Mouse (Mus musculus): ENCODE measurements around the gene Pabpn1.

The Pabpn1 gene

DNA sequence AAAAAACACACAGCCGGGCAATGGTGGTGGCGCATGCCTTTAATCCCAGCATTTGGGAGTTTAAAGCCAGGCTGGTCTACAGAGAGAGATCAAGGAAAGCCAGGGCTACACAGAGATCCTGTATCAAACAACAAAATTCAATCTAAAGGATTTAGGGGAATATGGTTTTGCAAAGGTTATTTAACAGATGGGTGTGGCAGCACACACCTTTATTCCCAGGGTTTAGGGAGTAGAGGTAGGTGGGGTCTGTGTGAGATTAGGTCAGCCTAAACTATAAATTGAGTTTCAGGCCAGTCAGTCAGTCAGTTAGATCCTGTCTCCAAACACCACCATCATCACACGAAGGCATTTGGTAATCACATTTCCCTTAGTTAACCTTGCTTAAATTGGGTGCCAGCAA is at the start of gene Pabpn1:
Gene Pabpn1, plus strand, starts transcription at position 301 of the 400 bp plus-strand sequence.
- no peak for DNase-seq (ENCODE audit: low read depth)

DNA sequence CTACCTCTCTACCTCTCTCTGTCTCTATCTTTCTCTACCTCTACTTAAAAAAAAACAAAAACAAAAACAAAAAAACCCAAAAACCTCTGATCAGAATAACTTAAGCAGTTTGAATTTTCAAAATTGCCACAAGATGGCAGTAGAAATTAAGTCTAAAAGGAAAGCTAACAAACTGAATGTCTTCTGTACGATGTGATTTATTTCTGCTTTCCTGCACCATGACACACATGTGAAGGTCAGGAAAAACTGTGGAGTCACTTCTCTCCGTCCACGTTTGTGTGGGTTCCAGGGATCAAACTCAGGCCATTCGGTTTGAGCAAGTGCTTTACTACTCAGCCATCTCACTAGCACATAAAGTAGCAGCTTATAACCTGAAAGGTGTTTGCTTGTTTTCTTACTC is 48.8 kb upstream of the Pabpn1 start:
- DNase-seq (ENCODE audit: low read depth): peak; percentile 38

DNA sequence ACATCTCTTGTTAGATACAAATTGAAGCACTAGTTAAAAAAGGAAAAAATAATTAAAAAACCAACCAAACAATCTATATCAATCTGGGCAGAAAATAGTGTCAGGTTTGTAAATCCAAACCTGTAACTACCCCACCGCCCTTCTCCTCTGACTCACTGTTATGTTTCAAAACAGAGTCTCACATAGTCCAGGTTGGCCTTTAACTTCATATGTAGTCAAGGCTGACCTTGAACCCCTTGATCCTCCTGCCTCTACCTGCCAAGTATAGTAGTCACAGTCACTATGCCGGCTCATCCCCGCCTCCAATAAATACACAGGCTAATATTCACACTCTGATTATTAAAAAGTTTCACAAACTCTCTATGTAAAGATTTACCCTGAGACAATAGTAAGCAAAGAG is 36.6 kb upstream of the Pabpn1 start:
- no peak for DNase-seq (ENCODE audit: low read depth)

DNA sequence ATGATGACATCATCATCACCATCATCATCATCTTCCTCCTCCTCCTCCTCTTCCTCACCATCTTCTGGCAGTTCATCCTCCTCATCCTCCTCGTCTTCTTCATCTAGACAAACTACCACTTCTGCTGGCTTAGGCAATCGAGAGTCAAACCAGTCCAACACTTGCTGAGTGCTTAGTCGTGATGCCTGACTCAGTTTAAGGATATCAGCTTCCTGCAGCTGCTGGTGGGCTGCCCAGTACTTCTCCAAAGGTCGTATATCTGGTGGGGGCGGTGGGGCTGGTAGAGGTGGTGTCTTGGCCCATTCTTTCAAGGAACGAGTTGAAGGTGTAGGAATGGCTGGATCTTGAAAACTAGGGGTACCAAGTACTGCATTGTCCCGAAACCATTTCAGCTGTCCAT is 35.6 kb upstream of the Pabpn1 start:
- DNase-seq (ENCODE audit: low read depth): no peak

DNA sequence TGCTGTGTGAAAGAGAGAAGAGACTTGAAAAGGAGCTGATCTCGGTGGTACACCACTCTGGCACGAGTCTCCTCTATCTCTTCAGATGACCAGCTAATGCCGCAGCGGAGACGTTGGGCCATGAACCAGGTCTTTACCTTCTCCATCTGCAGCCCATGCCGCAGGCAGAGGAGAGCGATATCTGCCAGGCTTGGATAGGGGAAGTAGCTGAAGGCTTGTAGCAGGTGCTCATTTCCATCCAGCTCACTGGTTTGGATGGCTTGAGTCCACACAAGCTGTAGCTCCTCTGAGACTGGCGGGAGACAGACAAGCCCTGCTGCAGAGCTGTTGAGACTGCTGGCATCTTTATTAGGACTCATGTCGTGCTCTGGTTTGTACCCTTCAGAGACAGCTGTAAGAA is 34.4 kb upstream of the Pabpn1 start:
- DNase-seq (ENCODE audit: low read depth): no peak

DNA sequence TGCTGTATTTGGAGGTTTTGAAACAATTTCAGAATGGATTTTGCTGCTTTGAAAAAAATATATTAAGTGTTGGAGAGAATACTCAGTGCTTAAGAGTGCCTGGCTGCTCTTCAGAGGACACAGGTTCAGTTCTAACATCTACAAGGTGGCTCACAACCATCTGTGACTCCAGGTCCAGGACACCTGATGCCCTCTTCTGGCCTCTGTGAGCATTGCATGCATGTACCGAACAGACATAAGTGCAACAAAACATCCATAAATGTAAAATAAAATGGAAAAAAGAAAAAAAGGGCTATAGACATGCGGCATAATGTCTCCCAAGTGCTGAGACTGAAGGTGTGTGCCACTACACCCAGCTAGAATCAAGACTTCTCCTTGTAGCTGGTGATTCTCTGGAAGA is 31.8 kb upstream of the Pabpn1 start:
- no peak for DNase-seq (ENCODE audit: low read depth)

DNA sequence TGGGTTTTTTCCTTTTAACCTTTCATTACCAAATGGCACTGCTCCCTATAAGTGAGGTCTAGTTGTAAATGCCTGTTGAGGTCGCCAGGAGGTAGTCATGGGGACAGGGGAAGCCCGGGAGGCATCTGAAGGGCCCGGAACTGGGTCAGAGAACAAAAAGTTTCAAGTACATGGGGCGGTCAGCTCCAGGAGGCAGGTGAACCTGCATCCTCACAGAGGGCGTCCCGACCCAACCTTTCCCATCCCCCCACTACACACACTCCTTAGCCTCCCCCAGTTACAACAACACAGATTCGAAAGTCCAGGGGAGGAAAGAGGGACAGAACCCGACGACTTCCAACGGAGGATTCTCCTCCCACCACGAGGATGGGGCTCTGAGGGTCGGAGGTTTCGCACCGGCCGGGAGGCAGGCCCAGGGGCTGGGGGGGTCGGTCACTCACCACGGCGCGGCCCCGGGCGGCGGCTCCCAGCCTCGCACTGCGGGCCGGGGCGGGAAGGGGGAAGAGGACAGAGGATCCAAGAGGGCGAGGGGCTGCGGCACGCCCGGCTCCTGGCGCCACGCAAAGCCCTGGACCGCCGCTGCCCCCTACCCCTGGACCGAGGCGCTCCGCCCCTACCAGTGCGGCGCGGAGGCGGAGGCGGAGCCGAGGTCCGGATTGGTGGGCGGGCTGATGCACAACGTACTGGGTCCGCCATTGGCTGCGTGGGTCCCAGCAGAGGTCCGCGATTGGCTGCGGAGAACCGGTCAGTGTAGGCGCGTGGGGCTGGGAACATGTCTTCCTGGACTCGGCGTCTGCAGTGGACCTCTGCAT is 28.6 kb upstream of the Pabpn1 start:
- DNase-seq (ENCODE audit: low read depth): peak; percentile 81

DNA sequence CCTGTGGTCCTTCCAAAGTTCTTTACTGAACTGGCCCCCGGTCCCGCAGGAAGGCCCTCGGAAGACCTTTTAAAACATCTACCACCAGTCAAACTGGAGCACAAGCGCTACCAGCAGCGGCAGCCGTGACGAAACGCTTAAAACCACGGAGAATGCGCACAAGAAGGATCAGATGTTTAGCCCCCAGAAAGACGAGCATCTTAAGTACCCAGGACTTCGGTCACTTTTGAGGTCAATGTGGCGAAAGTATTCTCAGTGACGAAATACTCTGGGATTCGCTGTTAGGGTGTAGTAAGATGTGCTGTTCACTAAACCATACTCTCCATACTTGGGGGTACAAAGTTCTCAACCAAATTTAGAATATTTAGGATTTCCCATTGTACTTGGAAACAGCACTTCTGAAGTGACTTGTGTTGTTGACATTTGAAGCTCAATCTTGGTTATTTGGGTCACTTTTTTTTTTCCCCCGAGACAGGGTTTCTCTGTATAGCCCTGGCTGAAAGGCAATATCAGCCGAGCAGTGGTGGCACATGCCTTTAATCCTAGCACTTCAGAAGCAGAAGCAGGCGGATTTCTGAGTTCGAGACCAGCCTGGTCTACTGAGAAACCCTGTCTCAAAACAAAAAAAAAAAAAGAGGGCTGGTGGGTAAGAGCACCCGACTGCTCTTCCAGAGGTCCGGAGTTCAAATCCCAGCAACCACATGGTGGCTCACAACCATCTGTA is 27.8 kb upstream of the Pabpn1 start:
- DNase-seq (ENCODE audit: low read depth): no peak

DNA sequence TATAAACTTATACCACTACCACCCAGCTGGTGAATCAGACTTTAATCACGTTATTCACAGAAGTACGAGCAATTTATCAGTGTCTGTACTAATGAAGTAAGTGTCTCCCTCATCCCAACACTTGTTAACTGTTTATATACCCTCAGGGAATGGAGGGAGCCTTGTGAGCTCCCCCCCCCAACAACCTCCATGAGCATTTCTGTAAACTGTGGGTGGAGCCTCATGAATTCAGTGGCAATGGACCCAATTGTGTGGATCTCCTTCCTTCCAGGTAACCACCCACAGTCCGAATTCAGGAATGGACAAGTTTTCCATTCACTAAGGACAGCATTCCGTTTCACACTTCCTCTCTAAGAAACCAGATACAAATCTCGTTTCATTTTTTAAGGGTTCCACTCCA is 26.7 kb upstream of the Pabpn1 start:
- no peak for DNase-seq (ENCODE audit: low read depth)

DNA sequence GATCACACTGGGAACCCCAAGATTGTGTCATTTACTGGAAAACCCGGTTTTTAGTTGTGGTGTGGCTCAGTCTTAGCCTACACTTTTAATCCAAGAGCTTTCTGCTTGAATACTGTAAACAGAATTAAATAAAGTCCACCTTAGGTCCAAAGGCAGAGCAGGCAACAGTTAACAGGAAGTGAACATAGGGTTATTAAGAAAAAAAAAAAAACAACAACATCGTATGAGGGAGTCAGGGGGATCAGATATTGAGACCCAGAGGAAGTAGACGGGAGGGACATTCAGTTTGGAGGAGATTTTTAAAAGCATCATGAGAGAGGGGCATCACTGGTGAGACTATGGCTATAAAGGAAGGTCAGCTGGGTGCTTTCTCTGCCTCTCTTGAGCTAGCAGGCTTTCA is 26.0 kb upstream of the Pabpn1 start:
- no peak for DNase-seq (ENCODE audit: low read depth)

DNA sequence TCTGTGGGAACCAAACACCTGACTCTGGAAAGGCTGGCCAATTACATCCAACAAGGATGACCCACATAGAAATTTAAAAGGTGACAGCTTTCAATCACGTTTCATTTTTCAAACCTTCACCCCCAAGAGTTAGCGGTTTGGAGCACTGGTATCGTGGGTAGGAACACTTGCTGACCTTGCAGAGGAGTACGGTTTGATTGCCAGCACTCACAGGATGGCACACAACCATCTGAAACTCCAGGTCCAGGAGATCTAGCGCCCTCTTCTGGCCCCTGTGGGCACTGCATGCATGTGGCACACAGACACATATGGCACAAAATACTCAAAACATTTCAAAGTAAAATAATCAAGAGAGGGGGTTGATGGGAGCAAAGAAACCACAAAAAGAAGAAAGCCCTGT is 25.4 kb upstream of the Pabpn1 start:
- DNase-seq (ENCODE audit: low read depth): no peak

DNA sequence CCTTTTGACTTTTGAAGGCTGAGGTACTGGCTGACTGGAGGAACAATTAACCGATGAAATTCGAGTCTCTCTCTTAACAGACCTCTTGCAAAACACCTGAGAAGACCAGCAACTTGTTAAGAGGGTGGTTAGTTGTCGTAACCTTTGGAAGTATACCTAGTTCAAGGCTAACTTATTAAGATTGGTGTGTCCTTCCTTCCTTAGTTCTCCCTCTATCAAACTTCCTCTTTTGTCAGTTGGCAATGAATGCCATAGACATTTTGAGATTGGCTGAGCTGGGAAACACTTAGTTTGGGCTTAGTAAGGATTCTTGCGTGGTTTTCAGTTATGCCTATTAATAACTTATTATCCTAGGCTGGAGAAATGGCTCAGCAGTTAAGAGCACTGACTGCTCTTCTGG is 24.3 kb upstream of the Pabpn1 start:
- no peak for DNase-seq (ENCODE audit: low read depth)

DNA sequence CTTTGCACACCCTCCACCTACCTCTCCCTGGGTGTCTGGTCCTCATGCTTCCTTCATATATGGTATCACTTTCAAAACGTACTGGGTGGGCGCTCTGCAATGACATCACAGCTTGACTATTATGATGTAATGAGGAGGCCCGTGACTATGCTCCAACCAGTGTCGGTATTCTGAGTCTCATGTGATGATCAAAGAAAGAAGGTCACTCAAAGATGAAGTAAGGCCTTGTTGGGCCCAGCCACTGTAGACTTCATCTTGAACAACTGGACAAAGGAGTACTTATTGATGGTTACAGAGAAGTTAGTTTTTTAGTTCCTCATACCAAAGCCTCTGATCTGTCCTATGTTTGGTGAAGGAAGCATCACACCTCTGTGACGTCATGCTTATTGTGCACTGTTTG is 21.4 kb upstream of the Pabpn1 start, which contains the start of gene Homez:
Gene Homez, minus strand, starts transcription at position 101 of the 400 bp plus-strand sequence.
- no peak for DNase-seq (ENCODE audit: low read depth)

DNA sequence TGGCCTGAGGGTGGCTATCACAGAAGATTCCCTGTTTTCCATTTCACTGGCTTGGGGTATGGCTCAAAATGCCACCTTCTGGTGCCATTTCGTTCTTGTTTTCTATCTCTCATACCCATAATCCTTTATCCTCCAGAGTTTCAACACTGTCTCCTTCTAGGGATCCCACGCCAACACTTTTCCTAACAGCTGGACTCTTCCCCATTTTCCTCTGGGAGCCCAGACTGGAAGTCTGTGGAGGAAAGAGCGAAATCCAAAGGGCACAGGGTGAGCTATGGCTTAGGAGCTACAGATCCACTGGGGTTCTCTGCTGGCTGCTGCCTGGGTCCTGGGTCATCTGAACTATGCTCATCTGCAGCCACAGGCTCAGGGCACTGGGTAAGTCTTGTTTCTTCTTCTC is 18.1 kb upstream of the Pabpn1 start:
- DNase-seq (ENCODE audit: low read depth): no peak

DNA sequence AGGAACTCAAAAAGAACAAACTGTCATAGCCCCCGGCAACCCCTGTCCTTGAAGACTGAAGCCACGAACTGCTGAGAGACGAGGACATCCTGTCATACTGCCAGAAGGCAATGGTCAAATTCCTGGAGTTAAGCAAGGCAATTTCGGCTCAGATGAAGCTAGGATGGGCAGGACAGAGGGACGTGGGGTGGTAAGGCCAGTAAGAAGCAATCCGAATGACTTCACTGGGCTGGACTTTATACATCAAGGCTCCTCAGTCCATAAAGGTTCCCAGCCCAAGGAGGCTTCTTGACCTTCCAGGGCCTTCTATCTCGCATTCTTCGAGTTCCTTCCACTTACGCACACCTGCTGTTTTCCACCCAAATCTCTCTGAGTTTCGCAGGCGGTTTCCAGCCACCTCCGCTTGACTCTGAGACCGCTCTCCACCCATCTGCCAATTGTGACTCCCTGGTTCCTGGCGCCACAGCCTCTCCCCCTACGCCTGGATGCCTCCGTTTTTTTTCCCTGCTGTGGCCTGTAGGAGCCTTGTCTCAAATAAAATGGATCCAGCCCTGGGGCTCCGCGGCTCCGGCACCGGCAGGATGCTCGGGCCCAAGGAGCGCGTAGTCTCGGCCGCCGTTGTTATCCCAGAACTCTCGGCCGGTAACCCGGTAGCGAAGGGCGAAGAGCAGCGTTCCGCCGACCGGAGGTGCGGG is 16.3 kb upstream of the Pabpn1 start:
- no peak for DNase-seq (ENCODE audit: low read depth)

DNA sequence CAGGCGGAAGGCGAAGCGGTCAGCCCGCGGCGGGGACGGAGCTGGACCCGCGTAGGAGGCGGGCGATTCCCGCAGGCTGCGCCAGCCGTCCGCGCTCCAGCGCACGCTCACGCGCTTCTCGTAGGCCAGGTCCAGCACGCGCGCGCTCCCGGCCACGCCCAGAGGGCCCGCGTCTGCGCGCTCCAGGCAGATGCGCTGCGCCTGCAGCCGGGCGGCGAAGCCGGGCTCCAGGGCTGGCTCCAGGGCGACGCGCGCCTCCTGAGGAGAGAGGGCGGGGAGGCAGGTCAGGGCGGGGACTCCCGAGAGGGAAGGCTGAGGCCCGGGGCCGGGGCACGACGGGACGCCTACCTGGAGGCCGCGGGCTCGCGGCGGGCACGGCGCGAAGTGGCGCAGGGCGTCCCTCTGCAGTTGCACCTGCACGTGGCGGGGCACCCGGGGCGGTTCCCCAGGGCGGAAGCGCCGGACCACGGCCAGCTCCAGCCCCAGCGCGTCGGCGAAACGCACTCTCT is 15.7 kb upstream of the Pabpn1 start:
- no peak for DNase-seq (ENCODE audit: low read depth)

DNA sequence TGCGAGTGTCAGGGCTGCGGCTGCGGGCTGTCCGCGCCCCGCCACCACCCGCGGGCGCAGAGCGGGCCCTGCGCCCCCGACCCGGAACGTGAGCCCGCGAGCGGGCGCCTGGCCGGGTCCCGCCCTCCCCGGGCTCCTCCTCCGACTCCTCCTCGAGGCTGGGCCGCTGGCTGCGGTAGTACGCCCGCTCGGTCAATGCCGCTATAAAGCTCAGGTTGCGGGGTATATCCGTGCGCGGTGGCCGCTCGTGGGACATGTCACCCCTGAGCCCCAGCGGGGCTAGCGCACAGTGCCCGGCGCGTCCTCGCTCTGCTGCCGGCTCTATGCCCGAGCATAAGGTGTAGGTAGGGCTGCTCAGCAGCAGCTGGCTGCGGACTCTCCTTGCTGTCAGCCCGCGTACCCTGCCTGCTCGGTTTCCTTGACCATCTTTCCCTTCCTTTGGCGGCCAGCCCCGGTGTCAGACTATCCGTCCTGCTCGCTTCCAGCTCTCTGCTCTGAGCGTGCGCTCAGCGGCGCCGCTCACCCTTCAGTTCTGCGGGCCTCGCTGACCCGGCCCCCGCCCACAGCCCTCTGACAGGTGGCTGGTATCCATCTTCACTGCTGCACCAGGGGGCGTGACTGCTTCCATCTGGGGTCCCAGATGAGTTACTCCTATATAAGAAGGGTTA is 15.1 kb upstream of the Pabpn1 start, which contains the start of gene Ppp1r3e:
Gene Ppp1r3e, minus strand, starts transcription at position 503 of the 668 bp plus-strand sequence.
- DNase-seq (ENCODE audit: low read depth): no peak

DNA sequence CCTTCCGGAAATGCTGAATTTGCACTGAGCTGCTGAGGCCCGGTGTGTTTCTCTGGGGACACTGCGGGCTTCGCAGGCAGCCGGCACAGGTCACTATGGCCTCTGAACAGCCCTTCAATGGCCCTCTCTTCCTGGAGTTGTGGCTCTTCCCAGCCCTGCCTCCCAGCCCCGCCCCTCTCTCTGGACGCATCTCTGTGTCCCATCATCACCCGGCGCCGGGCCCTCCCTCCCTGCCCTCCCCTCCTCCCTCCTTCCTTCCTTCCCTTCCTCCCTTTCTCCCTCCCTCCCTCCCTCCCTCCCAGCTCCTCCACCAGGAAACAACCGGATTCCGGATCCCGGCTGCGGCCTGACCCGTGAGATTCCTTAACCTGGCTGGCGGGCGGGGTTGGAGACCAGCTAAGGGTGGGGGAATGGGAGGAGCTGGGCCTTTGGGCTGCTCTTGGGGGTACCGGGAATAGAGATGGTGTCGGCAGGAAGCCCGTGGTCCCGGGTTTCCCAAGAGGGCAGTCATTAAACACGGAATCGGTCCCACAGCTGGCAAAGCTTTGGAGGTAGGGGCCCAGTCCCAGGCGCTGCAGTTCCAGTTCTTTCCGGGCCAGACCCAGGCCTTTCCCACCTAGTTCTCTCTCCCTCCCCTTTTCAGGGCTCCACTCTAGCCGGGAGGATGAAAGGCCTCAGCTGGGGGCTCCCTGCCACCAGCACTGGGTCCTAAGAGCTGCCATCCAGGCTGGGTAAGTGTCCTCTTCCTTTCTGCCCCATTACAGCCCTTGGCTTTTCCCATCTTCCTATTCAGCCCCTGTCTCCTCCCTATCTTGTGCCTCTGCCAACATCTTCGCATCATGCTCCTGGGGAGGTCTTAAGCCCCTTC is 8.9 kb upstream of the Pabpn1 start, which contains the start of the genes Bcl2l2 and Gm20521:
Gene Bcl2l2, plus strand, starts transcription at position 224 of the 868 bp plus-strand sequence.
Gene Gm20521, plus strand, starts transcription at position 288 of the 868 bp plus-strand sequence.
- DNase-seq (ENCODE audit: low read depth): no peak

DNA sequence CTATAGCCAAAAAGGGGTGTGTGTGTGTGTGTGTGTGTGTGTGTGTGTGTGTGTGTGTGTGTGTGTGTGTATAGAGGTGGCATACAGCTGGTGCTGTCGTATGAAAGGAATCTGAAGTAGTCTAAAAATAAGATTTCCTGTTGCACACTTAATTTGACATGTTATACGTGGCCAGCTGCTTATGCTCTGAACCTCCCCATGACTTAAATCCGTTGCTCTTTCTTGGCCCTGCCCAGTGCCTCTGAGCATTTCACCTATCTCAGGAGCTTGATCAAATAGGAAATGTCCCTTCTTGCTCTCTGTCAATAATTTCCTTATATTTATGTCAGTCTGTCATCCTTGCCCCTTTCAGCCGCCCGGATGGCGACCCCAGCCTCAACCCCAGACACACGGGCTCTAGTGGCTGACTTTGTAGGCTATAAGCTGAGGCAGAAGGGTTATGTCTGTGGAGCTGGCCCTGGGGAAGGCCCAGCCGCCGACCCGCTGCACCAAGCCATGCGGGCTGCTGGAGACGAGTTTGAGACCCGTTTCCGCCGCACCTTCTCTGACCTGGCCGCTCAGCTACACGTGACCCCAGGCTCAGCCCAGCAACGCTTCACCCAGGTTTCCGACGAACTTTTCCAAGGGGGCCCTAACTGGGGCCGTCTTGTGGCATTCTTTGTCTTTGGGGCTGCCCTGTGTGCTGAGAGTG is 8.1 kb upstream of the Pabpn1 start:
- no peak for DNase-seq (ENCODE audit: low read depth)

DNA sequence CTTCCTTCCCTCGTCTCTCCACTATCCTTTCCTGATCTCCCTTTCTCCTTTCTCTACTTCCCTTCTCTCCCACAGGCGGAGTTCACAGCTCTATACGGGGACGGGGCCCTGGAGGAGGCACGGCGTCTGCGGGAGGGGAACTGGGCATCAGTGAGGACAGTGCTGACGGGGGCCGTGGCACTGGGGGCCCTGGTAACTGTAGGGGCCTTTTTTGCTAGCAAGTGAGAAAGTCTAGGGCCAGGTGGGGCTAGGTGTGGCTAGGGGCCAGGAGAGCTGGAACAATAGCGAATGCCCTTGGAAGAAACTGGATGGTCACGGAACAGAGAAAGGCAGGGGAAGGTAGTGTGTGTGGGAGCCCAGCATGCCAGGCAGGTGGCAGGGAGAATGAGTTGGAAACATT is 7.0 kb upstream of the Pabpn1 start:
- no peak for DNase-seq (ENCODE audit: low read depth)
